Mouse (Mus musculus) kidney, adult 2 months (tissue): ENCODE measurements around the gene Cdh13.

Experiments
- CTCF ChIP-seq: fragments of 200-500 bp; conservative IDR thresholded peaks from 2 replicates; pipeline ENCODE4 v1.5.1; 2011; ENCODE audit warnings: low read depth, mild to moderate bottlenecking, control low read depth, low read length, moderate library complexity, mixed read lengths; ENCODE audit not compliant: insufficient read depth, insufficient read length
- POLR2A ChIP-seq: fragments of 200-500 bp; IDR thresholded peaks from one replicate; pipeline ENCODE4 v1.6.1; 2011; ENCODE audit warnings: low read depth, low read length, control low read depth

DNA sequence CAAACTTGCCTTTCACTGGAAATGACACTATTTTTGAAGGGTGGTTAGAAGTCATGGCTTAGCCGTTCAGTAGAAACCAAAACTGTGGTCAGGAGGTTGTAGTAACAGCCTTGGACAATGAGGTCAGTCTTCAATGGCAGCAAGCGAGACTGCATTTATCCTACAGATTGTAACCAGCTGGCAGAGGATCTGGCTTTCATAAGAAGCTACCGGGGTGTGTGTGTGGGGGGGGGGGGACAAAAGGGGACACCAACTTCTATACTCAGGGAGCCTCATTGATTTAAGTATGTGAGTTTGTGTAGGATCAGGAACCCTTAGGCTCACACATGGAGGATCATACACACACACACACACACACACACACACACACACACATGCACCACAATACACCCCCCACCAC, 25.6 kb downstream of the Cdh13 start:
- TF ChIP-seq CTCF = no peak
- TF ChIP-seq POLR2A = no peak
